Mouse (Mus musculus) heart, embryonic 14.5 days (tissue): ENCODE data around the gene Stat3. TPM values are rescaled to one million over a fixed set of nuclear protein-coding genes. Genes with fewer than 3 reads are reported as not detected.

ENCODE experiments used
- ATAC-seq: fragments of 200-750 bp; cut with Nextera tagmentation; 2 replicates; pipeline ENCODE4 v1.8.0; 2017; ENCODE audit warnings: low read depth, moderate TSS enrichment; ENCODE audit not compliant: insufficient number of reproducible peaks, insufficient read depth, low FRiP score
- H3K27ac ChIP-seq, 2 experiments: fragments of 200-500 bp in 1 of 2; fragments of 300-500 bp in 1 of 2; sonication (generic) in 1 of 2; replicated peaks in 1 of 2; 2 replicates each; pipeline ENCODE4 v1.5.1; 2012 to 2014; ENCODE audit warnings: low read depth in 2 of 2, low read length in 2 of 2, control low read depth in 1 of 2, mild to moderate bottlenecking in 1 of 2, mixed read lengths in 1 of 2; ENCODE audit not compliant: control insufficient read depth in 1 of 2, insufficient read depth in 1 of 2
- H3K27me3 ChIP-seq: fragments of 300-500 bp; sonication (generic); 2 replicates; pipeline ENCODE4 v1.6.1; 2014; ENCODE audit warnings: mild to moderate bottlenecking, low read length, control low read depth; ENCODE audit not compliant: control insufficient read depth, insufficient read depth
- H3K36me3 ChIP-seq: fragments of 300-500 bp; sonication (generic); 2 replicates; pipeline ENCODE4 v1.6.1; 2014; ENCODE audit warnings: mild to moderate bottlenecking, control low read depth, low read length, mixed read lengths; ENCODE audit not compliant: control insufficient read depth, insufficient read depth
- H3K4me1 ChIP-seq, 2 experiments: fragments of 200-500 bp in 1 of 2; fragments of 300-500 bp in 1 of 2; sonication (generic) in 1 of 2; 2 replicates each; pipeline ENCODE4 v1.6.1; 2012 to 2014; ENCODE audit warnings: low read length in 2 of 2, control low read depth in 1 of 2, mixed read lengths in 1 of 2; ENCODE audit not compliant: control insufficient read depth in 2 of 2, insufficient read depth in 2 of 2
- H3K4me2 ChIP-seq: fragments of 300-500 bp; sonication (generic); 2 replicates; pipeline ENCODE4 v1.6.1; 2014; ENCODE audit warnings: mild to moderate bottlenecking, low read length
- H3K4me3 ChIP-seq, 2 experiments: fragments of 200-500 bp in 1 of 2; fragments of 300-500 bp in 1 of 2; sonication (generic) in 1 of 2; 2 replicates each; pipeline ENCODE4 v1.5.1; 2012 to 2014; ENCODE audit warnings: low read length in 2 of 2, mild to moderate bottlenecking in 2 of 2, control low read depth in 1 of 2, low read depth in 1 of 2, moderate library complexity in 1 of 2; ENCODE audit not compliant: control insufficient read depth in 1 of 2, insufficient read depth in 1 of 2
- H3K9ac ChIP-seq: fragments of 300-500 bp; sonication (generic); 2 replicates; pipeline ENCODE4 v1.6.1; 2014; ENCODE audit warnings: mild to moderate bottlenecking, low read length
- H3K9me3 ChIP-seq: fragments of 300-500 bp; sonication (generic); 2 replicates; pipeline ENCODE4 v1.6.1; 2016; ENCODE audit warnings: low read length, control low read depth; ENCODE audit not compliant: control insufficient read depth
- WGBS: fragments of 180-500 bp; shearing (Covaris S2); extraction: QIAGEN DNeasy Blood & Tissue Kit; methylation state at CpG from one replicate; pipeline ENCODE4 v1.1.7; 2014; 5-methylcytosine and 5-hydroxymethylcytosine counted together
- polyA plus RNA-seq: library from polyadenylated mRNA; unstranded; fragments of >200 nt; fragmentation: Nextera tagmentation; extraction: Ambion mirVana; gene quantifications from 2 replicates; pipeline ENCODE4 v1.2.1, GENCODE M21; 2014

Stat3 gene
- polyA plus RNA-seq, 1 experiment from 2014 or later, result 51.8 TPM

DNA sequence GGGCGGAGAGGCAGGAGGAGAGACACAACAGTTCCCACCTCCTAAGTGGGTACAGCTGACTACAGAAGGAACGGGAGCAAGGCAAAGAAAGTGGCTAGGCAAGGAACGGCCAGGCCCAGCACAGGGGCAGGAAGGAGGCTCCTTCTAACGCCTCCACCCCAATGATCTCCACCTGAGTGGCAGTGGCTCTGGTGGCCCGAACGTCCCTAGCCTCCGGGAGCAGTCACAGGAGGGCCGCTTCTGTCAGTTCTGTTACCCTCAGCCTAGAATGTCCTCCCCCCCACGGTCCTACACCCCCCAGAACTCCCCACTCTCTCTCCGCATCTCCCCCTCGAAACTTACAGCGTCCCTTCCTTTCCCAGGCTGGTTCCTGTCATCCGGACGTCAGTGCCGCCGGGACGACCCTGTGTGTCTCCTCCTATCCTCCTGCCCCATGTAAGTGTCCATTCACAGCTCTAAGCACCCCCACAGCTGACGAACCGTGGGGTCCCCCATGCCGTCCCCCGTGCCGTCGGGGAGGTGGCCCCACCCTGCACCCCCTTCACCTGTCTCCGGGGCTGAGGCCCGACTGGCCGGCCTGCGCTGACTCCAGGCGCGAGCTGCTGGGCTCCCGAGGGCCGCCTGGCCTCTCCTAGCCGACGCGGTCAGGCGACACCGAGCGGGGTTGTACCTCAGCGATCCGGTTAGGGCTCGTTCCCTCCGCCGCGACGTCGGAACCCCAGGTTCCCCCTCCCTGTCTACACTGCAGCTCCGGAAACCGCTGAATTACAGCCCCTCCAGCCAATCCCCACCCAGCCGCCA, 429 bp downstream of the Stat3 start:
- H3K9me3 ChIP-seq, result no peaks in the 10 kb centered on the region
- H3K4me3 ChIP-seq, result peak overlapping the region; percentile 72 to 99
- no peak; the same call in 1 of the 2 replicates for ATAC-seq
- no peaks in the 10 kb centered on the region for H3K27me3 ChIP-seq
- peak overlapping the region; percentile 37 to 92 for H3K27ac ChIP-seq
- H3K4me2 ChIP-seq, result peak overlapping the region; percentile 81
- peaks cover 3 to 36% of the 10 kb centered on the region in 2 experiments; a peak in 2 of 4 replicates for H3K4me1 ChIP-seq
- peaks cover 3% of the 10 kb centered on the region; the same call in 1 of the 2 replicates for H3K36me3 ChIP-seq
- under 1% methylated on average over 46 of the region's 48 CpGs for WGBS
- peak overlapping the region; percentile 96 for H3K9ac ChIP-seq

DNA sequence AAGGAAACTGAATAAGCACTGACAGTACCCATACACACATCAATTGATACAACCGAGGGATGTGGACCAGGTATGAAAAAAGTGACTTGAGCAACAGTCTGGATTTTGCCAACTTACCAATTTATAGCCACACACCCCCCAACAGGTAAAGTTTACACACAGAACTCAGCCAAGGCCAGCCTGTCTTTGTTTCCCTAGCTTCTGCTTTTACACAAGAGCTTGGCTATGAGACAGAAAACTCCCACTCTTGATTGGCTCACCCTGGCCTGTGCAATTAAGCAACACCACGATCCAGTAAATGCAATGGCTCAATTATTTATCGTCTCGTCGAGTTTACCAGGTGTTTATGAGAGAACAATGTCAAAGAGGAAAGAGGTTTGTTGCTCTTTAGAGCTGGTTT, 1.2 kb downstream of the Stat3 start:
- WGBS, result 23% methylated on average over 5 of the region's 5 CpGs

DNA sequence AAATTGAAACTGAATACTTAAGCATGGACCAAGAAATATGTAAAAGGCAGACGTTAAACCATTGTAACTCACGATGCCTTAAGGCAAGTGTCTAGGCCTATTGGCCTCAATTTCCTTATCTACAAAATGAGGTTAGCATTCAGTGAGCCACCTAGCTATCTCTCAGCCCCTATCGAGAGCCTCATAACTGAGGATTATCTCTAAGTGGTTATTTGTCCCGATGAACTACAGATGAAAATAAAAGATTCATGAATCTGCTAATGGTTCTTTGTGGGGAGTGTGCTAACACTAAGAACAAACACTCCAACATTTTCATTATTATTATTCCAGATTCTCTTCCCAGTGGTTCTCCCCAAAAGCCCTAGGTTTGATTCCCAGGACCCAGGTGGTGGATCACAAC, 2.0 kb downstream of the Stat3 start:
- Histone ChIP-seq H3K9me3 (no peaks in the 10 kb centered on the region), H3K4me3 (peak overlapping the region in 1 of 2 experiments; percentile 99; a peak in 1 of 4 replicates), H3K9ac (0 out of 2 replicates have a peak overlapping the region, but pooled peaks have one; percentile 96), H3K27me3 (no peaks in the 10 kb centered on the region), H3K36me3 (peaks cover 6% of the 10 kb centered on the region; the same call in 1 of the 2 replicates), H3K4me1 (peaks cover 3 to 36% of the 10 kb centered on the region in 2 experiments; a peak in 2 of 4 replicates), H3K27ac (0 out of 4 replicates have a peak overlapping the region, but pooled peaks of 1 of the 2 experiments have one; percentile 92), H3K4me2 (peak overlapping the region; percentile 81)
- 30% methylated on average over 4 of the region's 4 CpGs for WGBS
- no peak for ATAC-seq

More for the DNA sequence above, 1.2 kb downstream of the Stat3 start:
- peaks cover 3 to 36% of the 10 kb centered on the region in 2 experiments; a peak in 2 of 4 replicates for H3K4me1 ChIP-seq
- peak overlapping the region; percentile 25 to 99; a peak in 3 of 4 replicates for H3K4me3 ChIP-seq
- peaks cover 3% of the 10 kb centered on the region; the same call in 1 of the 2 replicates for H3K36me3 ChIP-seq
- ATAC-seq, result no peak
- H3K9ac ChIP-seq, result peak overlapping the region; percentile 96
- H3K27me3 ChIP-seq, result no peaks in the 10 kb centered on the region
- H3K27ac ChIP-seq, result peak overlapping the region; percentile 35 to 92; a peak in 2 of 4 replicates
- peak overlapping the region; percentile 81 for H3K4me2 ChIP-seq
- no peaks in the 10 kb centered on the region for H3K9me3 ChIP-seq

DNA sequence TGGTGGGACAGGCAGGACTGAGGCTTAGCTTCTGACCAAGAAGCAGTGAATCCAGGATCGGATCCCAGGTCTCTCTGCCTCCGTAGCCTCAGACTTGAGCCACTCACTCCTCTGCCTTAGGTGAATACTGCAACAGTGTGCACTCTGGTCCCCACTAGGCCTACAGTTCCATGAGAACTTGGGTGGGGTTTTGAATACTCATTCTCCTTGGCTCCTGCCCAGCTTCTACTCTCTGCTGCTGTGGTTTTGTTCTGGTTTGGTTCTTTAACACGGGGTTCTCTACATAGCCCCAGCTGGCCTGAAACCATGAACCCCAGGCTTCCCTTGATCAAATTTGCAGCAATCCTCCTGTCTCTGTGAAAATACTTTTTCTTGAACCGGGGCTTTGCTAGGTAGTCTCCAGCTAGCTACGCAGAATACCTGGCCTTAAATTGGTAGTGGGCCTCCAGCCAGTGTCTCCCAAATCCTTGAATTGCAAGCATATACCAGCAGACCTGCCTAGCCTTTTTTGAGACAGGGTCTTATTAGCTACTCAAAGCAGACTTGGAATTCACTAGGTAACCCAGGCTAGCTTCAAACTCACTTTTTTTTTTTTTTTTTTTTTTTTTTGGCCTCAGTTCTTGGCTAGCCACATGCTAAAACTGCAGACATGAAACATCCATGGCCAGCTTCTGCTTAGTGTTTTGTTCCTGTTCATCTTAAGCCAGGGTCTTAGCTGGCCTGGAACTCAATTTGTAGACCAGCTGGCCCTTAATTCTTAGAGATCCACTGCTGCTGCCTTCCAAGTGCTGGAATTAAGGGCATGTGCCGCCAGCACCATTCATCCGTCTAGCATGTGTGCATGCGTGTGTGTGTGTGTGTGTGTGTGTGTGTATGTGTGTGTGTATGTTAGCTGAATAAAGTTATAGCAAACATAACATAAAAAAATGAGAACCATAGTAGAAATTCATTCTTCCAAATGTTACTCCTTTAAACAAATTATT, 3.7 kb downstream of the Stat3 start:
- no peak for ATAC-seq
- Histone ChIP-seq H3K9me3 (no peaks in the 10 kb centered on the region), H3K4me2 (no peak overlapping the region), H3K36me3 (peaks cover 6% of the 10 kb centered on the region), H3K27me3 (no peaks in the 10 kb centered on the region), H3K9ac (no peak overlapping the region), H3K27ac (no peak overlapping the region), H3K4me1 (peaks cover 3 to 39% of the 10 kb centered on the region in 2 experiments; a peak in 2 of 4 replicates), H3K4me3 (no peak overlapping the region)
- 88% methylated on average over 8 of the region's 8 CpGs for WGBS

DNA sequence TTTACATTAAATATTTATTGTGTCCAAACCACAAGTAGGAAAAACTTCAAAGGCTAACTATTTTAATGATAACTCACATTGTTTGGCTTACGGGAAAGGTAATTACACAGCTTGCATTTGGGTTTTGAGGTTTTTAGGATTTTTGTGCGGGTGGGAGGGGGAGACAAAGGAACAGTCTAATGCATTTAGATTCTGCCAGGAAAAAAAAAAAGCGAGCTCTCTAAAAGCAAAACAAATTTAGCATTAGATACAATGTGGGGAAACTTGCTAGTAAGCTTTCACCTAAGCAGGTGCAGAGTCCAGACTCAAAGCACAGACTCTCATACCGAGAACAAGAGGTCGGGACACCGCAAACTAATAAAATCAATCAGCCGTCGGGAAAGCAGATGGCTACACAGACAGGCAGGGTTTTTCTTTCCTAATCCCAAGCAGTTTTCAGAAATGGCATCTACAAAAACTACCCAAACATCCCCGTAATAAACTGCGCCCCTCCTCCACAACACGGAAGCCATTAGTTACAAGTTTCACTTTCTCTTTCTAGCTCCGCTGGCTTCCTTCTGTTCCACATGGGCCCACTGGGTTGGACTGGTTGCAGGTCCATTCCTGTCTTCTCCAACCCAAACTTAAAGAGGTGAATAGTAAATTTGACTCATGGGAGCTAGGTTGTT, 8.0 kb downstream of the Stat3 start:
- WGBS, result 77% methylated on average over 12 of the region's 12 CpGs
- Histone ChIP-seq H3K9me3 (no peaks in the 10 kb centered on the region), H3K27me3 (no peaks in the 10 kb centered on the region), H3K4me2 (peak overlapping the region; percentile 47), H3K9ac (peak overlapping the region; percentile 54), H3K36me3 (peaks cover 6% of the 10 kb centered on the region), H3K4me1 (peaks cover 2 to 22% of the 10 kb centered on the region in 2 experiments; a peak in 2 of 4 replicates), H3K27ac (peak overlapping the region in 1 of 2 experiments; percentile 33; a peak in 1 of 4 replicates), H3K4me3 (peak overlapping the region; percentile 14 to 27; a peak in 3 of 4 replicates)
- no peak for ATAC-seq

DNA sequence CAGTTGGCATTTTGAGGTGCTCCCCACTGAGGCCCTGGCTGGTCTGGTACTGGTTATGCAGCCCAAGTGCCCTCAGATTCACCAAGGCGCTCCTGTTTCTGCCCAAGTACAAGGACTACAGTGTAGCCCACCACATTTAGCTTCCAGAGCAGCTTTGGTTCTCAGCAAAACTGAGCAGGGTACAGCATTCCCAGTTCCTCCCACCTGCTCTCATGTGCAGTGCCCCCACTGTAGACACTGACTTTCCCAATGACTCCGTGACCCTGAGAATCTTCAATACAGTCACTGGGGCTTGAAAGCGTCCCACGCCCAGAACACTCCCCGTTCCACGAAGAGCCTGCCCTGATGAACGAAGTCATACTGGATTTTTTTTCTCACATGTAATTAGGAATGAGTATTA, 8.7 kb downstream of the Stat3 start:
- WGBS, result 80% methylated on average over 7 of the region's 7 CpGs
- no peak overlapping the region for H3K4me2 ChIP-seq
- no peak overlapping the region for H3K9ac ChIP-seq
- H3K27ac ChIP-seq, result no peak overlapping the region
- no peaks in the 10 kb centered on the region for H3K27me3 ChIP-seq
- H3K4me3 ChIP-seq, result no peak overlapping the region
- peaks cover 6% of the 10 kb centered on the region for H3K36me3 ChIP-seq
- ATAC-seq, result no peak
- H3K4me1 ChIP-seq, result peaks cover 0 to 16% of the 10 kb centered on the region in 2 experiments; a peak in 2 of 4 replicates
- no peaks in the 10 kb centered on the region for H3K9me3 ChIP-seq
